Mouse (Mus musculus) ovary, postnatal 14 days (tissue): ENCODE data around the gene Elavl3.
A peak's percentile ranks its signal among the peaks of the same experiment; 100 is the strongest.

Experiments used
- DNase-seq: peaks from one replicate; pipeline ENCODE4 v3.0.0; 2022; ENCODE audit warnings: low spot score

Elavl3 gene

DNA sequence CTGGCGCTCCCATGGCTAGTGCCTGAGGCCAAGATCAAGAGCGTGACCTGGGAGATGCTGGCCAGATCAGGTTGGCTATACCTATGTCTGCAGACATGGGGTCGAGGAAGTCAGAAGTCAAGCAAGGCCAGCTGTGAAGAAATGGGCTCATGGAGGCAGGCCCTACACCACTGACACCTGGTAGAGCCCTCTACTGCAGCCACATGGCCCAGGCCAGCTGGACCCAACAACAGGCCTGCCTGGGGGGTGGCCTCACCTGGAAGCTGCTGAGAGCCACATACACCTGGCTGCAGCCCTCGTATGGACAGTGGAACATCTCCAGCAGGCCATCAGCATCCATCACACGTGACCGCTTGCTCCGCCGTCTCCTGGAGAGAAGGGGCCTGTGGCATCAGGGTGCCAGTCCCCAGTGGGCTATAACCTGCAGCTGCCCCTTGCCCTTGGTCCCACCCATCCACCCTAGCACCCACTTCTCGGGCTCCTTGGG lies 5.3 kb upstream of the Elavl3 start:
- no peak for DNase-seq

DNA sequence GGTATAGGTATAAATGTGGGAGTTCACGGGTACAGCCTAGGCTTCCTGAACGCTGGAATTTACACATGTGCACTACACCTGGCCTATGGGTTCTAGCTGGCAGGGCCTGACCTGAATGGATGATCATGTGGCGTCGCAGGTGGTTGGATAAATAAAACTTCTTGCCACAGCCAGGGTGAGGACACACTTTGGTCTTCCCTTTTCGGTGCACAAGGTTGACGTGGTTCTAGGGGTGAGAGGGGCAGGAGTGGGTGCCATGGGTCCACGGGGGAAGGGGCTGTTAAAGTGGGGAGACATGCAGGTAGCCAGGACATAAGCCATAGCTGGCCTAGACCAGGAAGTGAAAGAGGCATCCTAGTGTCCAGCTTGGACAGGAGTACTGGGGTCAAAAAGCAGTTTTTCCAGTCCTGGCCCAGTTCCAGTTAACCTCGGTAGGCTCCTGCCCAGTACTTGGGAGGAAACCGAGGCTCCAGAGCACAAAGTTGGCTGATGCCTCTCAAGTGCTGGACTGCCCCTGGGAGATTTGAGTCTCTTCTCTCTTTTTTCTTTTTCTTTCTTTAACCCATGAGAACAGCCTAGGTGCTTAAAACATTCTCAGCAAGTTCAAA lies 4.6 kb upstream of the Elavl3 start:
- no peak for DNase-seq

- DNase-seq = no peak
Measured at GRCm38 (mm10) chr9:22055713-22056112, 3.9 kb upstream of the Elavl3 start.

DNA sequence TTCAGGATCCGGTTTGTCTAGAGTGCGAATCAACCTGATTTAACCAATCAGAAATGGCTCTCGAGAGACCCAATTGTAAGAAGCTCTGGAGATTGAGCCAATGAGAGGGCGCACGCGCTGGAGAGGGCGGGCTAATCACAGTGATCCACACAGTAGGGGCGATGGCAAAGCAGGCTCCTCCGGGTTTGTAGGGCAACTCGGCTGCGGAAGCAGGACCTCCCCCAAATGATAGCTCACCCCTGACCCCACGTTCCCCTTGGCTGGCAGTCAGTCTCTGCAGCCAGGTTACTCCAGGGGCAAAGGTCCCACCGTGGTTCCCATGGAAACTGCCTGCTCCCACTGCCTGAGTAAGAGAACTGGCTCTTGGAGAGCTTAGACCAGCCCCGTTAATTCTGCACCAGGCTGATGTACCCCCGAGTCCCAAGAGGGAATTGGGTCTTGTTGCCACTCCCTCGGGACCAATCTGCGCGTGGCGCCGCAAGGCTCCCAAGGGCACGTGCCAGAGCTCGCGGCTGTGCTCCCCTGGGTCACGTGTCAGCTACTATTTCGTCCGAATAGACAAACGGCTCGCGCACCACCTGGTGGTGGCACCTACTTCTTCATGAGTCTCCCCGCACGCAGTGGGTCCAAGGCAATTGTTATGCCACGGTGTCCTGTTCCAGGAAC lies 2.7 kb upstream of the Elavl3 start:
- peak; percentile 42 for DNase-seq

- no peak for DNase-seq
Measured at GRCm38 (mm10) chr9:22053657-22054056, 1.8 kb upstream of the Elavl3 start.

DNA sequence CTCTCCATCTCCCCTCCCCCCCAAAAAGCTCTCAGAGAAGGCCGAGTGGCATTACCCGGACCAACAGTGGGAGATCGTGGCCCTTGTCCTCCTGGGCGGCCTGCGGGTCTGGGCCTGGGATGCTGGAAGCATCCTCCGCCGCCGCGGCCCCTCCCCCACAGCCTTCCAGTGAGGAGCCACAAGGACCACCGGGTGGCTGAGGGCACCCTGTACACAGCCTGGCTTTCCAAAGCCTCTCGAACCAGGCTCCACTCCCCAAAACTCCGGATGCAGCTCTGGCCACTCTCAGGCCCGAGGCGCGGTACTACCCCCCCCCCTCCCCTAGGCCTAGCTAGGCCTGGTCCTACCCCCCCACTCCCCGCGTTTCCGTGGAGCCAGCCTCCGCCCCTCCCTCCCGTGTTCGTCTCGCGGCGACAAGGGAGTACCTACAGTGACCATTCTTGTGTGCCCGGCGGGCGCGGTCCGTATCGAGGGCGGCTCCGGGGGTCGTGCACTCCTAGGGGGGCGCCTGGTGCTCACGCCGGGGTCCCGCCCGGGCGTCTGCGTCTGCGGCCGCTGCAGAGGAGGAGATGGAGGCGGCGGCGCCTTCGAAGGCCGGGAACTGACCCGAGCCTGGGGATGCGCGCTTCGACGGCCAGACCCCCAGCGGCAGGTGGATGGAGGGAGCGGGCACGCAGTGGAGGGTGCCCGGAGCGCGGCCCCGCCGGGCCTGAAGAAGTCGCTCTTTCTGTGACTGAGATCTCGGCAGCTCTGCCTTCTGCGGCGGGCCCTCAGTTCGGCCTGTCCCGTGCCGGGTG lies 464 bp downstream of the Elavl3 start:
- no peak for DNase-seq

GRCm38 (mm10) chr9:22050351-22050889 lies 1.4 kb downstream of the Elavl3 start:
- DNase-seq = peak; percentile 46

GRCm38 (mm10) chr9:22049721-22050270 lies 2.0 kb downstream of the Elavl3 start:
- DNase-seq = no peak

DNA sequence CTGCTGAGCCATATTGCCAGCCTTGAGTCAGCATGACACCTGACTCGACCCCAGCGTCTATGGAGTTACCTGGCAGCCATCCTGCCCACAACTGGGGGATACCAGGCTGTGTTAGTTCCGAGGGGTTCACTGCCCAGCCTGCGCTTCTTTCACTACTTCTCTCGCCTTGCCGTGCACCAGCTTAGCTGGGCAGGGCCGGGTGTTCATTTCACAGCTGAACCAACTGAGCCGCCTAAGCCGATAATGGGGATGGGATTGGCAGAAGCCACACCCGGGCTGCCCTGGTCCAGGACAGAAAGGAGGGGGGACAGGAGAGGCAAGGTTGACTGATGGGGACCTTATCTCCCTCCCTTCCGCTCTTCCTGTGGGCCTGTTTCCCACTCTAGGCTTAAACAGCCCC lies 2.5 kb downstream of the Elavl3 start:
- no peak for DNase-seq

DNA sequence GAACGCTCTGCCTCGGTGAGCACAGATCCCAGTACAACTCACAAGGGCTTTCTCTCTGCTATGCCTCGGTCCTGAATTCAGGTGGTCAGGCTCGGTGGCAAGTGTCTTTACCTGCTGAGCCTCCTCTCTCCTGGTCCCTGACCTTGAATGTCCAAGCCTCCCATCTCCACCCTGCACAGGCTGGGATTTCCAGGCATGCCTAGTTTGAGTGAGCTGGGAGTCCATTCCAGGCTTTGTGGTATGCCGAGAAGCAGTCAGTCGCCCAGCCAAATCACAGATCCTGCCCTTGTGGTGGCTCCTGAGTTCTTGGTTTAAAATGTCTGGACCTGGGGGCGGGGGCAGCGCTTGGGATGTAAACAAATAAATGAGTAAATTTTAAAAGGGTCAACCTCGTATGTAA lies 4.5 kb downstream of the Elavl3 start:
- DNase-seq = no peak

GRCm38 (mm10) chr9:22041832-22042231 lies 10.0 kb downstream of the Elavl3 start:
- no peak for DNase-seq

DNA sequence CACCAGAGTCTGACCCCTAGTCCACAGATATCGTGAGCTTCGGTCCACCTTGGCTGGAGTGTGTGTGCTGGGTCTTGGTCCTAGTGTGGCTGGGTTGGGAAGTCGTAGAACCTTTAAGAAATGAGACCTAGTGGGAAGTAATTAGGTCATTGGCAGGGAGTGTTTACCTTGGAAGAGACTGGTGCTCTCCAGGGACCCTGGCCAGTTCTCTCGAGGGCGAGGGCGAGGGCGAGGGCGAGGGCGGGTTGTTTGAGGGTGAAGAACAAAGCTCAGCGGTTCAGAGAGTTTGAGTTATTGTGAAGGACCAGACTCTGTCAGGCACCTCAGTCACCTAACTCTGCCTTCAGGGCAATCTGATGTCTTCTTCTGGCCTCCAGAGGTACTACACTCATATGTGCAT lies 14.0 kb downstream of the Elavl3 start:
- no peak for DNase-seq

GRCm38 (mm10) chr9:22035300-22036044 lies 16.4 kb downstream of the Elavl3 start:
- no peak for DNase-seq

DNA sequence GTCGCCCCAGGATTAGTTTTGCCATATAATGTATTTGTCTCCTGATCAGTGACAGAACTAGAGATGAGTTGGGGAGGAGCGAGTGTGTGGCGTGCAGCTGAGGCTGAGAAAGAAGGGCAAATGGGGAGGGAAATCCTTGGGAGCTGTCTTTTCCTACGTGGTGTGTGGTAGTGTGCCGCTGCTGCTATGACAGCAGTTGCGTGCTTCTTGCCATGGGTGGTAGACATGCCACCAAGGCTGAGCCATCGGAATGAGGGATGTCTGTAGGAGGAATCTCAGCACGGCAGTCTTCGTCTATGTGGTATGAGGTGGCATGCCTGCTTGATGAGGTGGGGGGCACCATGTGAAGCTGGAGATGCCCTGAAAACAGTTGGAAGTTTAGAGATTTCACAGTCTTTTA lies 21.4 kb downstream of the Elavl3 start:
- DNase-seq = no peak

DNA sequence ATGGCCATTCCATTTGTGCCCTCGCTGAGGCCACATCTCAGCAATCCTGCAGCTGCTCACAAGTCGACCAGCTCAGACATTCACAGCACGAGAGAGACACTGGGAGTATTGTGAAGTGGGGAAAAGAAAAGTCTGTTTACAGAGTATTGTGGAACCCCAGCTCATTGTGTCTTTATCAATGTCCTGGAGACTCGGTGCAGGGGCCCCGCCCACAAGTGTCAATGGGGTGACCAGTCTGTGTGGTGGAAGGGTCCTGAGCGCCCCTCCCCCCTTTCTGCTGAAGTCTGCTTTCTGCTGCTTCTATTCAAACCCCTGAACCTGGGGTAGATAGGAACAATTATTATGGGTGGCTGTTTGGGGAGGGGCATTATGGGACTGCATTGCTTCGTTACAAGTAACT lies 23.4 kb downstream of the Elavl3 start:
- no peak for DNase-seq

DNA sequence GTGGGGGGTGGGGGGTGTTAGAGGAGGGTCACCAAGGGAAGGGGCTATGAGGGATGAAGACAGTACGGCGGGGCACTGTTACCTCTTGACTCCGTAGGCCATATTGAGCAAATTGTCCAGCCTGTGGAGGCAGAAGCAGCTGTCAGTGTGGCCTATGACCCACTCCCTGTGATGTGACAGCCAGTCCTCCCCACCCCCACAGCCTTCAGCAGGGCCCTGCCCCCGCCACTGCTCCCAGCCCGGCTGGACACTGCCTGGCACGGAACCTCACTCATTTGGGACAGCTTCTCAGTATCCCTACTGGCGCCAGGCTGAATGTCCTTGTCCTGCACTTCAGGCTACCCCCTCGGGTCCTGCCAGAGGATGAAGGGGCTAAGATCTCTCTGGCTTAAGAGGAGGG lies 27.2 kb downstream of the Elavl3 start:
- DNase-seq = no peak

- DNase-seq = no peak
Measured at GRCm38 (mm10) chr9:22017208-22017825, 34.5 kb downstream of the Elavl3 start.

DNA sequence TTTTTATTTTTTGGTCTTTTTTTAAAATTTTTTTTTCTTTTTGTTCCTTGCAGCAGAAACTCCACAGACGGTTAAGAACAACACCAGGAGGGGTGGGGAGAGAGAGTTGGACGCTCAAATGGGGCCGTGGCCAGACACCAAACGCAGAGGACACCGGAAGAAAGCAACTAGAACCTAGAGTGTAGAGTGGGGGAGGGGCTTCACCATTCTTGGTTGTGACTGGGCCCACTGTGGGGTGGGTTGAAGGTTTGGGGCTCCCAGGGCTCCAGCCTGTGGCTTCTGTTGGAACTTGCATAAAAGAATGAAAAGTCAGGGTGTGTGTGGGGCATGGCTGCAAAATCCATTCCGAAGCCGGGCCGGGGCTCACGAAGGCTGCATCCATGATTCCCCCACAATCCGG lies 35.6 kb downstream of the Elavl3 start:
- no peak for DNase-seq

- no peak for DNase-seq
Measured at GRCm38 (mm10) chr9:22012731-22013130, 39.1 kb downstream of the Elavl3 start.

GRCm38 (mm10) chr9:22011055-22011454 lies 40.8 kb downstream of the Elavl3 start:
- DNase-seq = no peak

- no peak for DNase-seq
Measured at GRCm38 (mm10) chr9:22004546-22004945, 47.3 kb downstream of the Elavl3 start.
